Mouse (Mus musculus): ENCODE results near the gene Sh3rf1.

Gene Sh3rf1

GRCm38 (mm10) chr8:61224380-61225092 is 864 bp downstream of the Sh3rf1 start:
- DNase-seq, result peak; percentile 66 to 78

GRCm38 (mm10) chr8:61225581-61226395 is 2.1 kb downstream of the Sh3rf1 start:
- peak; percentile 25 to 56 for DNase-seq

- no peak for DNase-seq
Observed at GRCm38 (mm10) chr8:61226632-61227031, 3.0 kb downstream of the Sh3rf1 start.

- DNase-seq, result peak in 1 of 2 experiments; percentile 45
Observed at GRCm38 (mm10) chr8:61228678-61229077, 5.0 kb downstream of the Sh3rf1 start.

DNA sequence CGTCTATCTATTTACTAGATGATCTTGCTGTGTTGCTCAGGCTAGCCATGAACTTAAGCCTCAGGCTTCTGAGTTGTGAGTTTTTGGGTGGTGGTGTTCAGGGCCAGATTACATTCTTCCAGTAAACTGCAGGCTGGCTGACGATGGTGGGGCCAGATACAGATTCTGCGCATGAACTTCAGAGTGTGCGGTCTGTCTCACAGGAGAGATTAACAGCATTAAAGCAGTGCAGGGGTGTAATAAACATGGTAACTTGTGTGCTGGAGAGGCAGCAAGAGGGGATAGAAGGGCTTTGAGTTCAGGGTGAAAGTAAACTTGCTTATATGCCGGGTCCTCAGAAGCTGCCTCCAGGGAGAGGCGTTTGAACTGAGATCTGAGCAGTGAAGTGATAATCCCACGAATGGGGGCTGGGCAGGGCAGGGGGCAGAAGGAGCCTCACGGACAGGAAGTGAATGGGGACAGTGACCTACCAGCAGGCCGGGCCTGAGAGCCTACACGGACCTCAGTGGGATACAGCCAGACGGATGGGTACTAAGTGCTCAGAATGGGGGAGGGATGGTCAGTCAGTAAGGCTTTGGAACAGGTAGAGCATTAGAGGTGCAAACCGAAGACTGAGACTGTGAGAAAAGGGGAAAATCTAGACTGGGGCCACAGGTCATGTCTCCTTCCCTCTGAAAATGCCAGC is 6.0 kb downstream of the Sh3rf1 start:
- peak in 1 of 2 experiments; percentile 16 for DNase-seq

- no peak for DNase-seq
Observed at GRCm38 (mm10) chr8:61230881-61231755, 7.4 kb downstream of the Sh3rf1 start.

DNA sequence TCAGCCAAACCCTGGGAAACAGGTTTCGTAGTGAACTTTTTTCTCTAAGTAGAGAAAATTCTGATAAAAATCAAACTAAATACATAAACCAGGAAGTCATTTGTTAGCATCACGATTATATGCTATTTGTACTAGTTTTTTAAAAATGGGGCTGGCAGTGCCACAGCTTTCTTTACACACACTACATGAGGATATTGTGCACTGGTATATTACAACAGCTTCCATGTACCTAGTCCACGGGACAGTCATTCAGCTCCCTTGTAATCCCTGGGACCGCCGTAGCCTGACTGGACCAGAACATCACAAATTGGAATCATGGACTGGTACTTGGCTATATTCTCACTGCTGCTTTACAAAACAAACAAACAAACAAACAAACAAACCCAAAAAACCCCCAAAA is 11.8 kb downstream of the Sh3rf1 start:
- DNase-seq, result no peak

DNA sequence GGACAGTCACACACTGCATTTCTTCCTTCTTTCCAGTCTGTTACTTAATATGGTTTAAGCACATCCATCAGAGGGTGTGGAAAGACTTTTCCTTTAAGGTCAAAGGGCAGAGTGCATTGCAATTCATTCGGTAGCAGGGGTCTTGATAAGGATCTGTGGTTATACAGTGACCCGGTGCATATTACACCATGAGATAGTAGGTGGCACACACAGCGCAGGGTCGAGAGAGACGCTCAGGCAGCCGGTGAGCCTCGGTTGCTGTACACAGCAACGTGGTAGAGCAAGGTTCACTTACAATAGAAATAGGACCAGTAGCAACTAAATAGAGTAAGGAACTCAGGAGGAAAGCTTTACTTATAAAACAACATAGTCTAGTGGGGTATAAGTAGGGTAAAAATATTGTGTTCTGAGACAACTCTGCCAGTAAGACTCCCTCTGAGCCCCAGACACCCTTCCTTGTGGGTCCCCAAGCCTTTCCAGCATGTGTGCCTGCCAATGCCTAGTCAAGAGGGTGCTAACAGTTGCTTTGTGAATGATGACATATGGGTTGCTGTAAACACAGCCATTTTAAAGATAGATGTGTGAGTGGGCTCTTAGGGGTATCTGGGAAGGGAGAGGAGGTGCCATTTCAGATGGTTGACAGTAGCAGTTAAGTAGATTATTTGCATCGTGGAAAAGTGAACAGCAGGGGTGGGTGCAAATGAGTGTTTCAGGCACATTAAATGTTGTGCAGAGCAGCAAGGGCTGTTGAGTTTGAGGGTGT is 13.0 kb downstream of the Sh3rf1 start:
- DNase-seq, result no peak

DNA sequence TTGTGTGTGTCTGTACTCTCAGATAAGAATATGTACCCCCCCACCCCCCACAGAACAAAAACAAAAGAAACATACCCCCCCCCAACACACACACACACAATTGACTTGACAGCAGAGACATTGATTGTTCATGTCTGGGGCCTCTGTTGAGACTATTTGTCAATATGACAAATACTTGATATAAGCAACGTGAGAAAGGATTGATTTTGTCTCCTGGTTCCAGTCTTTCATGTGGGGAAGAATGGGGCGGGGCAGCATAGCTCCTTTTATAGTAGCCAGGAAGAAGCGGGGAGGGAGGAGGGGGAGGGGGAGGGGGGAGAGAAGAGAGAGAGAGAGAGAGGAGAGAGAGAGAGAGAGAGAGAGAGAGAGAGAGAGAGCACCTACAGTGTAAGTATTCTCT is 15.9 kb downstream of the Sh3rf1 start:
- no peak for DNase-seq

DNA sequence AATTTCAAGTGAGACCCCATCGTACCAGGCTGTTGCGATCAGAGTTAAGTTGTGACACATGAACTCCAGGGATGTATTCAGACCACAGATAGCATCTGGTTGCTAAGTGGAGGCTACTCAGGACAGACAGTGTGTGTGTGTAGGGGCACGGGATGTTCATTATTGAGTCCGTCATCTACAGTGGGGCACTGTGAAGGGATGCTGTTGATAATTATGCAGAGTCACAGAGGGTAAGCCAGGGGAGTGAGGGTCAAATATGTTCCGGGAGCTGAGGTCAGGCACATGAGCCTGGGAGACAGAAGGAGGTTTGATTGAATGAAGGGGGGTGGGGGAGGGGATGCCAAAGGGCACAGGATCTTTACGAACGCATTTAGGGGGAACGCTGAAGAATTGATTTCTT is 17.6 kb downstream of the Sh3rf1 start:
- no peak for DNase-seq

GRCm38 (mm10) chr8:61242896-61243295 is 19.2 kb downstream of the Sh3rf1 start:
- no peak for DNase-seq

DNA sequence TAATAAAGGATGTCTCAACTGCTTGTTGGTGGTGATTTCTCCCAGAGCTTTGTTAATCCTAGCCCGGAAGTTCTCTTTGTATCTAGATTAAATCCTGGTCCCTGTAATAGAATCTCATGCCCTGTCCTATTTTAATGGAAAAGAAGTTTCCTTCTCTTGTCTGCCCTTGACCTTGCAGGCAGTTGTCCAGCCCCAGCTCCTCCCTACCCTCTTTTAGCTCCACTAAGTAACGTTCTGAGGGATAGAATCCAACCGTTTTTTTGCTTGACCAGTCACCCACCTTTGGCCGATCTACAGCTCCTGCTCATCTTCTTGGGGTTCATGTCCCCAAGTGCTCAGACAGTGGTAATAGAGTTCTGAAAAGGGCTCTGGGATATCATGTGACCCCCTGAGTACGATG is 19.8 kb downstream of the Sh3rf1 start:
- no peak for DNase-seq

- no peak for DNase-seq
Observed at GRCm38 (mm10) chr8:61244157-61244556, 20.5 kb downstream of the Sh3rf1 start.

DNA sequence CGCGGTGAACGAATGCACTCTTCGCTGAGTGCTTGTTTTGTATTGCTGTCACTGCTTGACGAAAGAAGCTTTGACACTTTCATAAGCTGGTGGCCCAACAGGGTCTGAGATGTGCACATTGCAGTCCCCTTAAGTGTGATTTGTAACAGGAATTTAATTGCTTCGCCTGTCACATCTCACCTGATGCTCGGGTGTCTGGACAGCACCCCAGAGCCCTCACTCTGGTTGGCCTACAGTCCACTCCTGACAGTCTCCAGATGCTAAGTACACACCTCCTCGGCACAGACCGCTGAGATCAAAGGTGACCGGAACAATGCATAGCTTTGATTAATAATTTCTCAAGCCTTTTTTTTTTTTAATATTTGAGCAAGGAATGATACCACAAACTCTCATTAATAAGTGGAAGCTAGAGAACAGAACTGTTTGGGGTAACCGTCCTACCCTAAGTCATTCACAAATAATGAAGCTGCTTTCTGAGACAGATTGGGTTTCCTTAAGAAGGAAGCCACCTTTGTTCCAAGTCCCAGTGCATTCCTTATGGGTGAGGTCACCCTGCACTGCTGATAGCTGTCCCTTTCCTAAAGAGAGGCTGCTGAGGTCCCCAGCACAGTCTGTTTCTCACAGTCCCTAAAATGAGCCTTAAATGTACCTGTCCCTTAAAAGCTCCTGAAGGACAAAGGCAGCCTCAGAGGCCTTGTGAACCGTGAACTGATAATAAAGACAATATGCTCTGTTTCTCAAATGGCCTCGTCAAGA is 23.8 kb downstream of the Sh3rf1 start:
- peak in 1 of 2 experiments; percentile 45 for DNase-seq

GRCm38 (mm10) chr8:61249511-61249910 is 25.8 kb downstream of the Sh3rf1 start:
- no peak for DNase-seq

DNA sequence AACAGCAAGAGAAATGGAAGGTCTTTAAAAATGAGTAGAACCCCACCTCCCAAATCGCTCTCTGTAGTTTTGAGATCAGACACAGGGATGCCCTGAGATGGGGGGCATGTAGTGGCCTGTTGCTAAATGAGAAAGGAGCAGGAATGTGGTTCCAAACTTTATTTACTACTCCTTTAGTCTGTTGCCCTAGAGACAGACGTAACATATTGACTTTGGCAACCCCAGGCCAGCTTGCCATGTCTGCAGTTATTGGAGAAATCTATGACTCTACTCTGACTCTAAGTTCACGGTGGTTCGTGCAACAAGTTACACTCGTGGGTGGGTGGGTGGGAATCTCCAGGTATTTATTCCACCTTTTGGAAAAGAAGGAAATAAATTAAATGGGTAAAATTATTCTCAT is 30.5 kb downstream of the Sh3rf1 start:
- DNase-seq, result no peak

GRCm38 (mm10) chr8:61258828-61259227 is 35.2 kb downstream of the Sh3rf1 start:
- no peak for DNase-seq

DNA sequence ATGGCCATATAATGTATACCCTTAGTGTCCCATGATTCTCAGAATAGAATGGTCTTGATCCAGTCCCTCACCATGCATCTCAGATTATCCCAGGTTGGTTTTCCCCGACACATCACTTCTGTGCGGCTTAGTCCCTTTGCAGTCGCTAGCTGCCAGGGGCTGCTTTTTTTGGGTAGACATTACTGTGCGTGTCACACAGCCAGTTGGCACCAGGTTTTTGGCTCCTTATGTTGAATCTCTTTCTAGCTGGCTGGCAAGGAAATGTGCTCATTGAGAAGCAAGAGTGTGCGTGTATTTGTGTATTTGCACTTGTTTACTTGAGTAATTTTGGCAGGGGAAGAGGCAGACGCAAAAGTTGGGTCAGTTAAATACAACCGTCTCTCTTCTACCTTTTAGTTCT is 35.9 kb downstream of the Sh3rf1 start:
- no peak for DNase-seq

DNA sequence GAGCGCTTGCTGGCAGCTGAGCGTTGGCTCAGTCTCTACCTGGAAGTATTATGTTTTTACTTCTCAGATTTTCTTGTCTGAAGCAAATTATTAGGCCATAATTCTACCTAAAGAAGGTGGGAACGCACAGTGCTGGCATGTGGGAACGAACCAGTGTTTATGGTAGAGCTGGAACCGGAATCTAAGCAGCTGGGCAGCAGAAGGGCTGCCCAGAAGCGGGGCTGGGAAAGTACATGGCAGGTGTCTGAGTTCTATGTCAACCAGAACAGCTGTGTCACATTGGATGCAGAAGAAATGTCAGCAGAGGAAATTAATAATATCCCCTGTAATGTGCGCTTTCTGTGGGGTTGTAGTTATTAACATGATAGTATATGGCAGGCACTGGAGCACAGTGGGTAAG is 36.9 kb downstream of the Sh3rf1 start:
- DNase-seq, result no peak

DNA sequence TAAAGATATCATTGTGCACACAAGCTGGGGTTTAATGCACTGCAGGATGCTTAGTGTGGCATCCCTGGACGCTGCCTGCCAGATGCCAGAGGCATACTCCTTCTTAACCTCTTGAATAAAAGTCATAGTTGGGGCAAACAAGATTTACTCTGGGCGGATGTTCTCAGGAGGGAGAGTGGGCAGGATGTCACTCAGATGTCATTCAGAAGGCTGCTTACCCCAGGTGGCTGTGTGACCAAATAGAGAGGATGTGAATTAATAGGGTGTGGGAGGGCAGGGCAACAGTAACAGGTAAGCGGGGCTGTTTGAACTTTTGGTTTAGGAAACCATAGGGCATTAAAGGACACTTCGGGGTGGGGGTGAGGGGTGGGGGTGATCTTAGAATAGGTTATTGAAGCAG is 37.7 kb downstream of the Sh3rf1 start:
- DNase-seq, result no peak

DNA sequence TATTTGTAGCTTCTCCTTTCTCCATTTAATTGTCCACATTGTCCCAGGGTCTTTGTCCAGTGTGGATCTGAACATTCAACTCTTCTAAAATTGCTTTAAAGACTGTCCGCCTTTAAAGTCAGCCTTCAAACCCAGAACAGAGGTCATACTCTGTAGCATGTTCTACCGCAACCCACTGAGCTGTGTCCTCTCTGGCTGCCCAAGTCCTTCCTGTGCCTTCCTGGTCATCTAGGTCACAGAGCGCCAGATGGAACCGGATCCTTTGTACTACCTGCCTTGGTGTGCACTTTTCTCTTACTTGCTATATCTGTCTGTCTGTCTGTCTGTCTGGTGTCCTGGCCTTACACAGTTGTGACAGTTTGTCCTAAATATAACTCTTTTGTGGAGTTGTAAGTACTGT is 40.0 kb downstream of the Sh3rf1 start:
- peak in 1 of 2 experiments; percentile 33 for DNase-seq

Data from kidney, postnatal 4 days (tissue).